Mouse (Mus musculus): ENCODE measurements around the gene Mtcp1.

Mtcp1 gene

DNA sequence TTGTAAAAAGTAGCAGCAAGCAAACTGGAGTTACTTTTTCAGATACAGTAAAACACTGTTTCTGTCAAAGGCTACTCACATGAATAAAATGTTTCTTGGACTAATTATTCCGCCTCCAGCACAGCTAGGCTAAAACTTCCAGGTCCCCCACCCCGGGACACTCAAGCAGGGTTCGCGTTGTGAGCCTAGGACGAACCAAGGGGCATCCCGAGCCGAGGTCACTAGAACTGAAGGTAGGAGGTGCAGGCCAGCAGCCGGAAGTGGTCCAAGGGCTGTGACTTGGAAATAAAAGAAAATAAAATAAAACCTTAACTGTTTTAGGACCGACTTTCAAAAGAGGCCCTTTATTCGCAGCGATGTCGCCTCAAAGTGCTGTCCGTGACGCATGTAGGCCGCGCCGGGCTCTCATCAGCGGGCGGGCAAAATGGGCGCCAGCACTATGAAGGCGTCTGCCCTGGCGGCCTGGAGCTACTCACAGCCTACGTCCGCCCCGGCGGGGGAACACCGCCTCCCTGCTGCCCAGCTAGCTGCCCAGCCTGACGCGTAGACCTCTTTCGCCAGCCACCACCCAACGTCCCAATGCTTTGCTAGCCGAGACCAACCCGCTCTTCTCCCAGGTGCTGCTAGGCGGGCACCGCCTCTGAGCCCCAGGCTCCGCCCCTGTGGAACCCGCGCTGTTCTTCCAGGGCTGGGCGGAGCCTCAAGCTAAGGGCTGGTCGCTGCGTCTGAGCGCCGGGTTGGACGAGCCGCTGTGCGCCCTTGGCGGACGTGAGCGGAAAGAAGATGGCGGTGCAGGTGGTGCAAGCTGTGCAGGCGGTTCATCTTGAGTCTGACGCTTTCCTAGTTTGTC is at the start of gene Mtcp1, which contains the start of the genes Cmc4 and Brcc3:
TSS of gene Mtcp1 (minus strand) at position 653 of the 850 bp plus-strand sequence.
TSS of gene Cmc4 (minus strand) at position 649 of the 850 bp plus-strand sequence.
TSS of gene Brcc3 (plus strand) at position 693 of the 850 bp plus-strand sequence.
- DNase-seq (ENCODE audit: low spot score) = peak; percentile 20

DNA sequence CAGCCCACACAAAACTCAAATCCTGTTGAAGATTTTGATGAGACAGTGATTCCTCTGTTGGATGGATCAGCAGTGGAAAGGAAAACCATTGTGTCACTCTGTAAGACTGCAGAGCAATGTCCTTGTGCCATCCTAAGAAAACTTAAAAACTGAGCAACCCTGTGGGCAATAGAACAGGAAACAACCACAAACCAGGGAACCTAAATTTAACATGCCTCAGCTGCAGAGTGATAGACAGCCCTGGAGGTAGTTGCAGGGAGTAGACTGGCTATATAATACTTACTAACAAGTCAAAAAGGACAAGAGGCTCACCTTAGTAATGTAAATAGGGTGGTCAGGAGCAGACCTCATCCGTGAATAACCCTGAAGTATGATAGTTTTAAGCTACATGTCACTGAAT is 38.2 kb upstream of the Mtcp1 start:
- DNase-seq (ENCODE audit: low spot score) = no peak

DNA sequence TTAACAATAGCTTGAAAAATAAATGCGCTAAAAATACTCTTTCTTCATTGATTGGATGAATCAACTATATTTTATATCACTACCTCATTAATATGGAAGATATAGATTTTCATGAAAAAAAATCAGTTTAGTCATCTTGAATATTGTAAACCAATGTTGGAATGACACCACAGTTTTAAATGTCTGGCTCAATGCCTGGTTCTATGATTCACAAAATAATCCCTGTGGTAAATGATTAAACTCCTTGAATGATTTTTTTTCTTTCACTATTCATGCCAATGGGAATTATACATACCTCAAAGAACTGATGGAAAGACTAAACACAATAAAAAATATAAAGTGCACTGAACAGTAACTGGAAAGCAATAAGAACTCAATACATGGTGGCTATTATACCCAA is 6.7 kb downstream of the Mtcp1 start:
- no peak for DNase-seq (ENCODE audit: low spot score)

DNA sequence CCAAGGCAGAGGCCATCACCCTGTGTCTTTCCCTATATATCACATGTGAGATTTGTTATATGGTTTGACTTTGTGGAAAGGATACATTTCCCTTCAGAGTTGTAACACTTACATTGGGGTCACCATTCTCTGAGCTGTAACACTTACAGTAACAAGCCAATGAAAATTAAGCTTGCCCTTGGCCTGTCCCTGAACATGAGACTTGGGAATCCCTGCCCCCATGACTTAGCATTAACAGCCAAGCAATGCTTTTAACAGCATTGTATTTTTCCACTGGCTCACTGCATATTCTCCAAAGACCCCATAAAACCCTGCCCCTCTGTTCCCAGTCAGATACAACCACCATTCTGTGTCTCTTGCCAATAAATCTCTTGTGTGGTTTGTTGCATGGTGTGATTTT is 13.0 kb downstream of the Mtcp1 start:
- no peak for DNase-seq (ENCODE audit: low spot score)

DNA sequence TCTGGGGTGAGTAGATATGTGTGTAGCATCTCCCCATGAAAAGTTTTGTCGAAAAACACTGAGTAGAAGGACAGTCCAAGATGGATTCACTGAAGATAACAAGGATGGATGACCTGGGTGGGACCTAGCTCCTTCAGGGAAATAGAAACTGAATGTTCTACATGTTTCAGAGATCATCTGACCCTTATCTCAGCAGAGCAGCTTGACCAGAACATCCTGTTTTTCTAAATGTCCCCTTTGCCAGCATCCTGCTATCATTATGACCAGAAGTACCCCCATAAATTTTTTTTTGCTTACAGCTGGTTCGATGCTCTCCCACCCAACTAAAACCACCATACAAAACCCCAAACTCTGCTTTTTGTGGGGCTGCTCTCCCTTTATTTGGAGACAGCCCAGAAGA is 13.7 kb downstream of the Mtcp1 start:
- no peak for DNase-seq (ENCODE audit: low spot score)

DNA sequence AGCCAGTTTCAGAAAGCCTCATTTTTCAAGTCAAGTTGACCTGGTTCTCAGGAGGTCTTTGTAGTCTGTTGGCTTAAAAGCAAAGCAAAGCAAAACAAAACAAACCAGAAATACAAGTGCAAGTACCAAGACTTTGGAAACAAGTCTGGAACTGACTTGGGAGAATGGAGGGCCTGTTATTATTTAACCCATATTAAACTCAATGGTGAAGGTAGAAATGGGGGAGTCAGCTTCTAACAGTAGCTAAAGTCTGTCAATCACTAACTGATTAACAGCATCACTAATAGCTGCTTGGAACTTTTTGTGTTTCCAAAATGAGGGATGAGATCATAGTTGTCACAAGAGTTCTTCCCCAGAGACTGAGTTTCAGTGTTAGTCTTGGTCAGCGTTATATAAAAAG is 16.9 kb downstream of the Mtcp1 start:
- no peak for DNase-seq (ENCODE audit: low spot score)

DNA sequence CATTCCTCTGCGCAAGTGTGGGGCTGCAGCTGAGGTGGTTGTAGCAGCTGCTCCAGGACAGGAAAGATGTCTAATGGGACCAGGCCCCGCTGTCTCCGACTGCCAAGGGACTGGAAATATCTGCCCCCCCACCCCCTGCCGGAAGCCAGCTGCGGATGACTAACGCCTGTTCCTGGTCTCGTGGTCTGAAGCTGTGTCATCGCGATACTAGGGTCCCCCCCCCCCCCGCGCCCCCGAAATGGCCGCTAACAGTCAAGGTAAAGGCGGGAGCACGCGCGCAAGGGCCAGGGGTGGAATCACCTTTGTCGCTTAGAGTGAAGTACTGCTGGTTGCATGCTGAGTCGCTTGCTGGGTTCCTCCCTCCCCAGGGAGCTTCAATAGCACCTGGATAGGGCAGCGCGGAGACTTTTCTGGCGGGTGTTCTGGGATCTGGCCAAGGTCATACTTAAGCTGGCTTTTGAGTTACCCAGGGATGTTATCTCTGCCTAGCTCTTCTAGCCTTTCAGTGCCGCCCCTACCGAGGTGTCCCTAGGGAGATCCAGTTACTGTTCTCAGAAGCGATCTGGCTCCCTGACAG is 34.1 kb downstream of the Mtcp1 start, which contains the start of the genes Fundc2 and F8:
TSS of gene Fundc2 (plus strand) at position 205 of the 577 bp plus-strand sequence.
TSS of gene F8 (minus strand) at position 421 of the 577 bp plus-strand sequence.
- peak; percentile 14 for DNase-seq (ENCODE audit: low spot score)

DNA sequence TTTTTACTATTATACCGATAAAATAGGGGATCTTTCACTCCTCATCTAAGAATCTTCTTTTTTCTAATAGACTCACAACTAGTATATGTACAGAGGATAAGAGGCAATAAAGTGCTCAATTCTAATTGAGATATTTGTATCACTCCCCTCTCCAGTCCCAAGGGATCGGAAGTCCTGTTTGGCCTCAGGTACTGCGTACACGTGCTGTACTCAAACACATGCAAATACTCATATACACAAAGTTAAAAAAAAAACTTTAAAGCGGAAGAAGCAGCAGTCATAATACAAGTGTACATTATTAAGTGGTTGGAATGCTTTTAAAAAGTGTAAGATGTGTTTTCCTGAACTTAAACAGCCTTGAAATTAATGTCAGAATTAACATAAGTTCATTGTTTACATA is 34.7 kb downstream of the Mtcp1 start:
- DNase-seq (ENCODE audit: low spot score) = no peak

DNA sequence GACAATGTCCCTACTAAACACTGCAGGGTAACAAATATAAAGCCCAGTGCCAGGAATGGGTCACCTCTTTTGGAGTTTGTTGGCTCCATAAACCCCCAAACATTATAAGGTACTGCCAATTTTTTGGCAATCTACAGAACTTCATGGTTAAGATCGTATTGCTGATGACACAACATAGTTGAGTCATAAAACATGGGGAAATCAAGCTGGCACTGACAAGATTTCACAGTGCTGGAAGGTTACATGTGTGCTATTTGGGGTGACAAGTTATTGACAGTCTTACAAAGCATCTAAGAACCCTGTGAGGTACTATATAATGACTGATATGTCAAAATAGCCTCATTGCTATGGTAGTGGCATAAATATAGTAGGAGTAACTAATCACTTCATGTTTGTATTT is 35.2 kb downstream of the Mtcp1 start:
- DNase-seq (ENCODE audit: low spot score) = no peak

DNA sequence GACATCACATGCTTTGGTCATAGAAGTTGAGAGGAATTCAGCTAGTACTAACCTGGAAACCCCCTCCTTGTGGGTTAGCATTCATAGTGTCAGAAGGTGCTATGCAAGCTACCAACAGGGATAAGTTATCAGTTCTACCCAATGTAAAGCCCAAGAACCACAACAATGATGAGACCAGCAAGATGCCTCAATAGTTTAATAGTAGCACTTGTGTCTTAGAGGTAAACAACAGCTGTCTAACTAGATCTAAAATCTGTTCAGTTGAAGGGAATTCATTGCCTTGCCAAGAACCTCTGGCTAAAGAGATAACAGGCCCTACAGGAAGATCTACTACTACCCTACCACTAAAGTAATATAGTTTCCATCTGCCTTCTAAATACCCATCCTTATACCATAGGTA is 39.6 kb downstream of the Mtcp1 start:
- DNase-seq (ENCODE audit: low spot score) = no peak

DNA sequence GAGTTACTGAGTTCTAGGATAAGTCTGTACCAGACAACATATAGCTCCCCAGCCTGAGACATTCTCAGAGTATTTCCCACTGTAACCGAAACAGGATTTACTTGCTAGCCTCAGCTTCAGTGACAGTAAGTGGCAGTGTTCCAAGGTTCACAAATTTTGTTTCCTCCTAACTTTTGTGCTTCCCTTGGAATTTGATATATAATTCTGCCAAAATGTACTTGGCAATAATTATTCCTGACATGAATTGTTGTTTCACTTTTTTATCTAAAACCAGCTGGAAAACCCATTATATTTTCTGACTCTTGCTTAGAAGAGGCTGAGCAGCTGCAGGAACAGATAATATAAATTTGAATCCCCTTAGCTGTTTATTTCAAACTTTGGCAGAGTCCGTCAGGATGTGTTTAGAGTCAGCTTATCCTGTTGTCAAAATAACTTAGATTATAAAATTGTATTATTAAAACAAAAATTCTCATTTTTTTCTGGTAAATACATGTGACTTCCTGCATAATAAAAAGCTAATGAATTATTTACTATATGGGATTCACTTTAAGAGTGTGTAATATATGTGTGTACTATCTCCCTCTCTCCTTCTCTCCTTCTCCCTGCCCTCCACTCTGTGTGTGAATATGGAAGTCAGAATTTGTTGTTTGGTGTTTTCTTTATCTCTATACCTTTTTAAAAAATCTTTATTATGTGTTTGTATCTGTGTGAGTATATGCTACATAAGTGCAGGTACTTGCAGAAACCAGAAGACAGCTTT is 43.5 kb downstream of the Mtcp1 start:
- DNase-seq (ENCODE audit: low spot score) = no peak

DNA sequence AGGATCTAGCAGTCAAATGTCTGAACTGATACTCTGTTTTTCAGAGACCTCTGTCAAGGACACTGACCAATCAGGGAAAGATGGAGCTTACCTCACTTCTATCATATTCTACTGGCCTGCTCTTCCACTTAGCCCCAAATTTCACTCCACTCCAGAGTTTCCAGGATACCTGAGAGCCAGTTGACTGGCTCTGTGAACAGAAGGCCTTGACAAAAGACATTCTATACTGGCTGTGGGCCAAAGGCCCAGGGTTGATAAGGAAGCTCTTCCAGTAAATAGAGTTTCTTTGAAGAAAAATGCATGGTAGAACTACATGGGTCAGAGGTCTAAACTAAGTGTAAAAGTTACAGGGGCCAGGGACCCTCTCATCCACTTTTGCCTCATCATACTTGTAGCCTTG is 46.2 kb downstream of the Mtcp1 start:
- no peak for DNase-seq (ENCODE audit: low spot score)
